Mouse (Mus musculus) kidney, adult 2 months (tissue): ENCODE results near the gene Rps4x. TPM values are rescaled to one million over a fixed set of nuclear protein-coding genes. Genes with fewer than 3 reads are reported as not detected.

ENCODE experiments used
- DNase-seq: peaks from one replicate; pipeline ENCODE4 v3.0.0; 2021
- H3K27ac ChIP-seq: fragments of 200-500 bp; 2 replicates; pipeline ENCODE4 v1.5.1; 2012; ENCODE audit warnings: low read depth, low read length, control low read depth, inconsistent platforms; ENCODE audit not compliant: insufficient read depth
- H3K27me3 ChIP-seq: fragments of 200-500 bp; replicated peaks from 2 replicates; pipeline ENCODE4 v1.6.1; 2012; ENCODE audit warnings: mild to moderate bottlenecking, moderate library complexity, low read length, inconsistent platforms; ENCODE audit not compliant: control insufficient read depth, insufficient read depth
- H3K36me3 ChIP-seq: fragments of 200-500 bp; 2 replicates; pipeline ENCODE4 v1.6.1; 2012; ENCODE audit warnings: mild to moderate bottlenecking, moderate library complexity, low read length, inconsistent platforms; ENCODE audit not compliant: control insufficient read depth, insufficient read depth
- H3K4me1 ChIP-seq: fragments of 200-500 bp; 2 replicates; pipeline ENCODE4 v1.6.1; 2011; ENCODE audit warnings: low read length; ENCODE audit not compliant: control insufficient read depth, insufficient read depth
- H3K4me3 ChIP-seq: fragments of 200-500 bp; 2 replicates; pipeline ENCODE4 v1.5.1; 2011; ENCODE audit warnings: mild to moderate bottlenecking, low read depth, low read length, control low read depth; ENCODE audit not compliant: insufficient read depth
- CTCF ChIP-seq: fragments of 200-500 bp; conservative IDR thresholded peaks from 2 replicates; pipeline ENCODE4 v1.5.1; 2011; ENCODE audit warnings: low read depth, mild to moderate bottlenecking, control low read depth, low read length, moderate library complexity, mixed read lengths; ENCODE audit not compliant: insufficient read depth, insufficient read length
- POLR2A ChIP-seq: fragments of 200-500 bp; IDR thresholded peaks from one replicate; pipeline ENCODE4 v1.6.1; 2011; ENCODE audit warnings: low read depth, low read length, control low read depth
- WGBS: fragments of 180-500 bp; shearing (Covaris S2); methylation state at CpG from one replicate; pipeline ENCODE4 v1.1.7; 2018; 5-methylcytosine and 5-hydroxymethylcytosine counted together
- polyA plus RNA-seq: library from polyadenylated mRNA; depleted of rRNA; stranded (reverse); fragments of >200 nt; gene quantifications from 2 replicates; pipeline ENCODE4 v1.2.3, GENCODE M21; 2012

Gene Rps4x
- polyA plus RNA-seq, 1 experiment: 511 TPM

- TF ChIP-seq CTCF (no peak), POLR2A (no peak)
- Histone ChIP-seq H3K27me3 (no peaks in the 10 kb centered on the region; the same call in 1 of the 2 replicates), H3K36me3 (no peaks in the 10 kb centered on the region), H3K4me3 (no peak overlapping the region), H3K4me1 (no peaks in the 10 kb centered on the region), H3K27ac (no peak overlapping the region)
- 68% methylated on average over 5 of the region's 5 CpGs for WGBS
- DNase-seq: peak; percentile 24
Measured at GRCm38 (mm10) chrX:102175538-102176287, 13.5 kb downstream of the Rps4x start.

- no peaks in the 10 kb centered on the region for H3K4me1 ChIP-seq
- H3K27ac ChIP-seq: no peak overlapping the region
- TF ChIP-seq CTCF: no peak
- no peak for TF ChIP-seq POLR2A
- DNase-seq: no peak
- no peaks in the 10 kb centered on the region for H3K36me3 ChIP-seq
- H3K27me3 ChIP-seq: no peaks in the 10 kb centered on the region
- no peak overlapping the region for H3K4me3 ChIP-seq
- WGBS: 56% methylated on average over 3 of the region's 3 CpGs
Measured at GRCm38 (mm10) chrX:102170900-102171299, 18.3 kb downstream of the Rps4x start.

GRCm38 (mm10) chrX:102170135-102170534 lies 19.1 kb downstream of the Rps4x start:
- Histone ChIP-seq H3K4me1 (no peaks in the 10 kb centered on the region), H3K4me3 (no peak overlapping the region), H3K27me3 (no peaks in the 10 kb centered on the region), H3K36me3 (no peaks in the 10 kb centered on the region), H3K27ac (no peak overlapping the region)
- DNase-seq: no peak
- TF ChIP-seq POLR2A: no peak
- TF ChIP-seq CTCF: no peak
- WGBS: 62% methylated on average over 3 of the region's 3 CpGs

- WGBS: 71% methylated on average over 1 of the region's 1 CpGs
- no peak for DNase-seq
- TF ChIP-seq CTCF (no peak), POLR2A (no peak)
Measured at GRCm38 (mm10) chrX:102169724-102170123, 19.5 kb downstream of the Rps4x start.

GRCm38 (mm10) chrX:102166986-102167385 lies 22.2 kb downstream of the Rps4x start:
- no peak for DNase-seq
- 35% methylated on average over 6 of the region's 6 CpGs for WGBS
- Histone ChIP-seq H3K27ac (no peak overlapping the region), H3K36me3 (no peaks in the 10 kb centered on the region), H3K4me3 (no peak overlapping the region), H3K27me3 (no peaks in the 10 kb centered on the region), H3K4me1 (no peaks in the 10 kb centered on the region)
- TF ChIP-seq CTCF (no peak), POLR2A (no peak)

More at GRCm38 (mm10) chrX:102169724-102170123, 19.5 kb downstream of the Rps4x start:
- H3K4me3 ChIP-seq: no peak overlapping the region
- no peak overlapping the region for H3K27ac ChIP-seq
- no peaks in the 10 kb centered on the region for H3K4me1 ChIP-seq
- no peaks in the 10 kb centered on the region for H3K27me3 ChIP-seq
- H3K36me3 ChIP-seq: no peaks in the 10 kb centered on the region

GRCm38 (mm10) chrX:102166521-102166920 lies 22.7 kb downstream of the Rps4x start:
- Histone ChIP-seq H3K4me1 (no peaks in the 10 kb centered on the region), H3K27ac (no peak overlapping the region), H3K27me3 (no peaks in the 10 kb centered on the region), H3K4me3 (no peak overlapping the region), H3K36me3 (no peaks in the 10 kb centered on the region)
- TF ChIP-seq POLR2A (no peak), CTCF (no peak)
- WGBS: 65% methylated on average over 5 of the region's 5 CpGs
- no peak for DNase-seq

- TF ChIP-seq CTCF (no peak), POLR2A (no peak)
- no peaks in the 10 kb centered on the region for H3K36me3 ChIP-seq
- no peak for DNase-seq
- WGBS: 86% methylated on average over 4 of the region's 4 CpGs
- no peaks in the 10 kb centered on the region for H3K4me1 ChIP-seq
- H3K27me3 ChIP-seq: no peaks in the 10 kb centered on the region
- no peak overlapping the region for H3K4me3 ChIP-seq
- no peak overlapping the region for H3K27ac ChIP-seq
Measured at GRCm38 (mm10) chrX:102163529-102163928, 25.7 kb downstream of the Rps4x start.
